Mouse (Mus musculus) testis, adult 2 months (tissue): ENCODE results near the gene Pakap.

Experiments used
- CTCF ChIP-seq: fragments of 200-500 bp; IDR thresholded peaks from 2 replicates; pipeline ENCODE4 v1.5.1; 2012; ENCODE audit warnings: low read depth, mild to moderate bottlenecking, inconsistent platforms, low read length, moderate library complexity; ENCODE audit not compliant: control insufficient read depth, insufficient read depth, insufficient replicate concordance
- POLR2A ChIP-seq: fragments of 200-500 bp; IDR thresholded peaks from 2 replicates; pipeline ENCODE4 v1.6.1; 2012; ENCODE audit warnings: low read depth, mild to moderate bottlenecking, inconsistent platforms, low read length, moderate library complexity; ENCODE audit not compliant: control insufficient read depth

GRCm38 (mm10) chr4:57832318-57832717 is 264.3 kb downstream of the Pakap start:
- TF ChIP-seq CTCF = no peak
- TF ChIP-seq POLR2A = no peak
